Mouse (Mus musculus) hindbrain, embryonic 11.5 days (tissue): ENCODE data around the gene Zfp933. TPM values are rescaled to one million over a fixed set of nuclear protein-coding genes. Genes with fewer than 3 reads are reported as not detected.
"Not testable (repeated sequence)": the region's sequence is repeated elsewhere in the genome, so short reads cannot be mapped to it uniquely, and the experiment has no call there.

Source experiments
- ATAC-seq: fragments of 200-750 bp; cut with Nextera tagmentation; 2 replicates; pipeline ENCODE4 v1.8.0; 2017; ENCODE audit warnings: mild to moderate bottlenecking, moderate TSS enrichment, moderate library complexity; ENCODE audit not compliant: low FRiP score
- DNase-seq: peaks from one replicate; pipeline ENCODE4 v3.0.0-alpha.2; 2015; ENCODE audit warnings: low spot score
- H3K27ac ChIP-seq: fragments of 300-500 bp; sonication (generic); 2 replicates; pipeline ENCODE4 v1.5.1; 2014; ENCODE audit warnings: mild to moderate bottlenecking, low read depth, low read length
- H3K27me3 ChIP-seq: fragments of 300-500 bp; sonication (generic); 2 replicates; pipeline ENCODE4 v1.6.1; 2014; ENCODE audit warnings: mild to moderate bottlenecking, low read length, moderate library complexity, mixed read lengths; ENCODE audit not compliant: control insufficient read depth, insufficient read depth
- H3K36me3 ChIP-seq: fragments of 300-500 bp; sonication (generic); 2 replicates; pipeline ENCODE4 v1.6.1; 2014; ENCODE audit warnings: mild to moderate bottlenecking, low read length, moderate library complexity, mixed read lengths; ENCODE audit not compliant: control insufficient read depth, insufficient read depth
- H3K4me1 ChIP-seq: fragments of 300-500 bp; sonication (generic); replicated peaks from 2 replicates; pipeline ENCODE4 v1.6.1; 2014; ENCODE audit warnings: low read length, mixed read lengths; ENCODE audit not compliant: control insufficient read depth, insufficient read depth
- H3K4me2 ChIP-seq: fragments of 300-500 bp; sonication (generic); replicated peaks from 2 replicates; pipeline ENCODE4 v1.6.1; 2014; ENCODE audit warnings: mild to moderate bottlenecking, low read depth, low read length
- H3K4me3 ChIP-seq: fragments of 300-500 bp; sonication (generic); 2 replicates; pipeline ENCODE4 v1.5.1; 2014; ENCODE audit warnings: low read depth, low read length
- H3K9ac ChIP-seq: fragments of 300-500 bp; sonication (generic); 2 replicates; pipeline ENCODE4 v1.6.1; 2014; ENCODE audit warnings: low read depth, low read length
- H3K9me3 ChIP-seq: fragments of 300-500 bp; sonication (generic); 2 replicates; pipeline ENCODE4 v1.6.1; 2016; ENCODE audit warnings: low read length; ENCODE audit not compliant: control insufficient read depth
- whole genome bisulfite sequencing: fragments of 180-500 bp; shearing (Covaris S2); extraction: QIAGEN DNeasy Blood & Tissue Kit; methylation state at CpG from one replicate; pipeline ENCODE4 v1.1.7; 2014; 5-methylcytosine and 5-hydroxymethylcytosine counted together
- polyA plus RNA-seq: library from polyadenylated mRNA; unstranded; fragments of >200 nt; fragmentation: Nextera tagmentation; extraction: Ambion mirVana; gene quantifications from 2 replicates; pipeline ENCODE4 v1.2.1, GENCODE M21; 2014

The Zfp933 gene
- polyA plus RNA-seq, 1 experiment from 2014 or later = 7.3 TPM

GRCm38 (mm10) chr4:147824389-147824788, 23.8 kb downstream of the Zfp933 start:
- H3K27me3 ChIP-seq = no peaks in the 10 kb centered on the region
- no peak for DNase-seq

GRCm38 (mm10) chr4:147821414-147821813, 26.8 kb downstream of the Zfp933 start:
- 90% methylated on average over 3 of the region's 3 CpGs for WGBS
- ATAC-seq = 0 out of 2 replicates have a peak, but pooled peaks have one; percentile 17

More at GRCm38 (mm10) chr4:147824389-147824788, 23.8 kb downstream of the Zfp933 start:
- Histone ChIP-seq H3K4me2 (no peak overlapping the region), H3K27ac (no peak overlapping the region), H3K9ac (no peak overlapping the region), H3K4me3 (no peak overlapping the region), H3K4me1 (no peaks in the 10 kb centered on the region), H3K9me3 (peaks cover 20% of the 10 kb centered on the region; the same call in 1 of the 2 replicates), H3K36me3 (peaks cover 20% of the 10 kb centered on the region)
- ATAC-seq = no peak
- 94% methylated on average over 4 of the region's 4 CpGs for WGBS

GRCm38 (mm10) chr4:147819659-147820058, 28.5 kb downstream of the Zfp933 start:
- H3K27me3 ChIP-seq, DNase-seq, H3K27ac ChIP-seq, H3K9ac ChIP-seq, H3K4me2 ChIP-seq, H3K9me3 ChIP-seq, H3K4me3 ChIP-seq, H3K4me1 ChIP-seq, H3K36me3 ChIP-seq: not testable (repeated sequence)
- peak; percentile 42; the same call in 1 of the 2 replicates for ATAC-seq
- WGBS = 83% methylated on average over 7 of the region's 7 CpGs

More at GRCm38 (mm10) chr4:147821414-147821813, 26.8 kb downstream of the Zfp933 start:
- not testable (repeated sequence) for H3K27me3 ChIP-seq, H3K9ac ChIP-seq, H3K4me2 ChIP-seq, H3K4me3 ChIP-seq, H3K27ac ChIP-seq, H3K4me1 ChIP-seq, DNase-seq
- peaks cover 20% of the 10 kb centered on the region; the same call in 1 of the 2 replicates for H3K9me3 ChIP-seq
- peaks cover 11% of the 10 kb centered on the region for H3K36me3 ChIP-seq

GRCm38 (mm10) chr4:147814592-147815167, 33.5 kb downstream of the Zfp933 start:
- Histone ChIP-seq H3K27me3 (no peaks in the 10 kb centered on the region), H3K9me3 (no peaks in the 10 kb centered on the region), H3K4me2 (no peak overlapping the region), H3K9ac (no peak overlapping the region), H3K36me3 (no peaks in the 10 kb centered on the region), H3K4me3 (no peak overlapping the region), H3K4me1 (no peaks in the 10 kb centered on the region), H3K27ac (no peak overlapping the region)
- 89% methylated on average over 2 of the region's 2 CpGs for WGBS
- no peak for DNase-seq
- no peak for ATAC-seq

- H3K4me3 ChIP-seq = no peak overlapping the region
- no peak for DNase-seq
- H3K36me3 ChIP-seq = no peaks in the 10 kb centered on the region
- no peak overlapping the region for H3K4me2 ChIP-seq
- no peaks in the 10 kb centered on the region for H3K9me3 ChIP-seq
- no peaks in the 10 kb centered on the region for H3K4me1 ChIP-seq
- no peak overlapping the region for H3K27ac ChIP-seq
- WGBS = 39% methylated on average over 5 of the region's 5 CpGs
- ATAC-seq = peak; percentile 23; the same call in 1 of the 2 replicates
- H3K27me3 ChIP-seq = no peaks in the 10 kb centered on the region
- no peak overlapping the region for H3K9ac ChIP-seq
Observed at GRCm38 (mm10) chr4:147813249-147813765, 34.9 kb downstream of the Zfp933 start.

GRCm38 (mm10) chr4:147809966-147810304, 38.2 kb downstream of the Zfp933 start:
- not testable (repeated sequence) for H3K36me3 ChIP-seq, DNase-seq, H3K4me3 ChIP-seq, ATAC-seq, H3K9ac ChIP-seq, H3K4me1 ChIP-seq, H3K27me3 ChIP-seq, H3K9me3 ChIP-seq, H3K27ac ChIP-seq, H3K4me2 ChIP-seq
- 53% methylated on average over 2 of the region's 2 CpGs for WGBS

GRCm38 (mm10) chr4:147809292-147809965, 38.7 kb downstream of the Zfp933 start, which contains the start of gene Zfp984:
Zfp984 (minus strand) TSS chr4:147809788.
- peak within 1 kb of the TSS; percentile 48 for H3K9ac ChIP-seq
- not testable (repeated sequence) for H3K27ac ChIP-seq, H3K9me3 ChIP-seq, H3K36me3 ChIP-seq, H3K4me1 ChIP-seq, H3K27me3 ChIP-seq
- DNase-seq = peak; percentile 62
- peak within 1 kb of the TSS; percentile 35 for H3K4me2 ChIP-seq
- peak within 1 kb of the TSS; percentile 35 for H3K4me3 ChIP-seq
- ATAC-seq = peak; percentile 67; the same call in 1 of the 2 replicates
- 12% methylated on average over 15 of the region's 15 CpGs for WGBS

GRCm38 (mm10) chr4:147808483-147808882, 39.7 kb downstream of the Zfp933 start:
- 79% methylated on average over 4 of the region's 4 CpGs for WGBS
- not testable (repeated sequence) for H3K9ac ChIP-seq, H3K9me3 ChIP-seq, H3K4me2 ChIP-seq, ATAC-seq, H3K36me3 ChIP-seq, H3K4me3 ChIP-seq, H3K27ac ChIP-seq, DNase-seq, H3K27me3 ChIP-seq, H3K4me1 ChIP-seq
